Mouse (Mus musculus) thymus, postnatal 0 days (tissue): ENCODE results near the gene Chil3. TPM values are rescaled to one million over a fixed set of nuclear protein-coding genes. Genes with fewer than 3 reads are reported as not detected.
"Not testable (repeated sequence)": the region's sequence is repeated elsewhere in the genome, so short reads cannot be mapped to it uniquely, and the experiment has no call there.

Experiments
- DNase-seq: peaks from one replicate; pipeline ENCODE4 v3.0.0-alpha.2; 2015; ENCODE audit warnings: low spot score
- polyA plus RNA-seq: library from polyadenylated mRNA; unstranded; fragments of >200 nt; fragmentation: Nextera tagmentation; extraction: Ambion mirVana; gene quantifications from 2 replicates; pipeline ENCODE4 v1.2.1, GENCODE M21; 2015

Gene Chil3
- polyA plus RNA-seq = 1.1 and 1.6 TPM in 2 replicates

GRCm38 (mm10) chr3:106167464-106167863, at the start of gene Chil3:
TSS of gene Chil3 (minus strand) at chr3:106167564.
- no peak for DNase-seq

- DNase-seq = not testable (repeated sequence)
Measured at GRCm38 (mm10) chr3:106198030-106198429, 30.7 kb upstream of the Chil3 start.

GRCm38 (mm10) chr3:106197246-106197645, 29.9 kb upstream of the Chil3 start:
- not testable (repeated sequence) for DNase-seq

GRCm38 (mm10) chr3:106196276-106196675, 28.9 kb upstream of the Chil3 start:
- DNase-seq = no peak

GRCm38 (mm10) chr3:106195486-106195885, 28.1 kb upstream of the Chil3 start:
- no peak for DNase-seq

GRCm38 (mm10) chr3:106187991-106188390, 20.6 kb upstream of the Chil3 start:
- DNase-seq = no peak

GRCm38 (mm10) chr3:106177509-106178189, 10.3 kb upstream of the Chil3 start:
- DNase-seq = no peak

GRCm38 (mm10) chr3:106174971-106175370, 7.6 kb upstream of the Chil3 start:
- DNase-seq = not testable (repeated sequence)

GRCm38 (mm10) chr3:106172506-106172905, 5.1 kb upstream of the Chil3 start:
- DNase-seq = not testable (repeated sequence)

- DNase-seq = no peak
Measured at GRCm38 (mm10) chr3:106171135-106171731, 3.9 kb upstream of the Chil3 start.

GRCm38 (mm10) chr3:106170522-106171053, 3.2 kb upstream of the Chil3 start:
- no peak for DNase-seq

- DNase-seq = no peak
Measured at GRCm38 (mm10) chr3:106154413-106154812, 13.0 kb downstream of the Chil3 start.

- DNase-seq = no peak
Measured at GRCm38 (mm10) chr3:106144081-106144480, 23.3 kb downstream of the Chil3 start.

- no peak for DNase-seq
Measured at GRCm38 (mm10) chr3:106131690-106132089, 35.7 kb downstream of the Chil3 start.

- DNase-seq = no peak
Measured at GRCm38 (mm10) chr3:106128807-106129493, 38.4 kb downstream of the Chil3 start.

GRCm38 (mm10) chr3:106126999-106127398, 40.4 kb downstream of the Chil3 start:
- DNase-seq = no peak

- DNase-seq = no peak
Measured at GRCm38 (mm10) chr3:106112929-106113328, 54.4 kb downstream of the Chil3 start, which contains the start of gene Chia1. TSS of gene Chia1 (plus strand) at chr3:106113229.

Other genes starting within 250 kb of the Chil3 start
- 3.7 and 3.9 TPM in 2 replicates for gene I830077J02Rik, start 234.9 kb downstream of the Chil3 start, polyA plus RNA-seq
- gene Wdr77, start 208.2 kb downstream of the Chil3 start, polyA plus RNA-seq = 89.6 and 103 TPM in 2 replicates
- 612 and 654 TPM in 2 replicates for gene Atp5f1, start 207.5 kb downstream of the Chil3 start, polyA plus RNA-seq
- gene Ovgp1, start 193.9 kb downstream of the Chil3 start, polyA plus RNA-seq = 1.7 and 1.9 TPM in 2 replicates
- gene Pifo, start 152.9 kb downstream of the Chil3 start, polyA plus RNA-seq = 1.2 and 1.6 TPM in 2 replicates
- 0.14 and 0.26 TPM in 2 replicates for gene Chil5, start 134.8 kb downstream of the Chil3 start, polyA plus RNA-seq
- 0.23 and 0.62 TPM in 2 replicates for gene Chia1, start 54.3 kb downstream of the Chil3 start, polyA plus RNA-seq
- 3.0 and 4.3 TPM in 2 replicates for gene Chil4, start 51.9 kb upstream of the Chil3 start, polyA plus RNA-seq
- gene Chil6, start 238.6 kb upstream of the Chil3 start, polyA plus RNA-seq = 0.08 and 0.12 TPM in 2 replicates